ENCODE assay signal across 8 mouse cellular contexts in the genomic region with DNA sequence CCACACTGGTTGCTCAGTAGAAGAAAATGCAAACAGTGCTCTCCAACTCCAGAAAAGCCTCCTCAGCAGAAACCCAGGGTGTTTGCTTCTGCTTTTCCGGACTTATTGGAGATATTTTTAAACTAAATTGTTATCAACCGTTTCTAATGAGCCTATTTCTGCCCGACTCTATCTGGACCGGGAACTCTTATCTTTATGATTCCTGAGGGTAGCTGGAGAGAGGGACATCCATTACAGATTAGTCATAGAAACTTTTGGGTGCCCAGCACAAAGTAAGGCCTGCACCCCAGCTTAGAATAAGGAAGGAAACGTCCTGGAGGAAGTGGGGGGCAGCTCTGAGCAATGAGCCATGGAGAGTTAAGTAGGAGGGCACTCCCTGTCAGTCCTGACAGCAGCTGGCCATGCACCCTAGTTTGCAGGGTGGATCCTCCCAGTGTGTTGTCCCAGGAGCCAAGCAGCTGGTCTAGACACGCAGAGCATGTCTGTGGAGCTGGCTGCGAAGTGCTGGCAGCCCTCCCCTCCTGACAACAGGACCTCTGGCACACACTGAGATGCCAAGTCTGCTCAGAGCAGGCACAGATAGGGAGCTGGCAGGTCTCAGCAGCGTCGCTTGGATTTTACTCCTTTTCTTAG. TPM values are rescaled to one million over a fixed set of nuclear protein-coding genes. Genes with fewer than 3 reads are reported as not detected.
A peak's percentile ranks its signal among the peaks of the same experiment; 100 is the strongest.
DNase-seq lines count a peak whose midpoint lies in the region; ATAC-seq and TF ChIP-seq lines count a peak whose summit lies in the region.

No protein-coding gene starts in this region.

- peaks cover 76% of the 10 kb centered on the region for H3K4me1 ChIP-seq in forebrain, embryonic 10.5 days
- H3K4me1 ChIP-seq in forebrain, embryonic 12.5 days, result peaks cover 34% of the 10 kb centered on the region
- peaks cover 16% of the 10 kb centered on the region for H3K4me1 ChIP-seq in midbrain, embryonic 16.5 days (ENCODE audit: control insufficient read depth, insufficient read depth, low read length)
- H3K4me1 ChIP-seq in midbrain, embryonic 15.5 days, result peaks cover 15% of the 10 kb centered on the region
- H3K4me1 ChIP-seq in heart, adult 2 months (ENCODE audit: control insufficient read depth, insufficient read depth, low read length), result peaks cover 25% of the 10 kb centered on the region
- H3K4me1 ChIP-seq in liver, embryonic 15.5 days (replicated peaks), result peaks cover 50% of the 10 kb centered on the region

- intact Hi-C loops in heart, adult 2 months (cut with DNase I), result loop anchor here (2.0 kb wide), 1 partner anchor 39 kb away; no protein-coding TSS in a partner anchor

- peak overlapping the region; percentile 51; the same call in 1 of the 2 replicates for H3K27ac ChIP-seq in forebrain, embryonic 10.5 days
- H3K27ac ChIP-seq in forebrain, embryonic 12.5 days, result no peak overlapping the region
- no peak overlapping the region for H3K27ac ChIP-seq in midbrain, embryonic 16.5 days (ENCODE audit: low read length)
- H3K27ac ChIP-seq in midbrain, embryonic 15.5 days, result no peak overlapping the region
- peak overlapping the region; percentile 3; the same call in 1 of the 2 replicates for H3K27ac ChIP-seq in heart, adult 2 months
- peak overlapping the region; percentile 57 for H3K27ac ChIP-seq in liver, embryonic 15.5 days (replicated peaks)

- H3K27me3 ChIP-seq in forebrain, embryonic 10.5 days (ENCODE audit: poor library complexity, severe bottlenecking), result peaks cover 43% of the 10 kb centered on the region
- peaks cover 49% of the 10 kb centered on the region for H3K27me3 ChIP-seq in forebrain, embryonic 12.5 days
- H3K27me3 ChIP-seq in midbrain, embryonic 16.5 days (ENCODE audit: control insufficient read depth, insufficient read depth, low read depth, low read length), result peaks cover 37% of the 10 kb centered on the region
- H3K27me3 ChIP-seq in midbrain, embryonic 15.5 days (replicated peaks), result peaks cover 25% of the 10 kb centered on the region
- peaks cover 3% of the 10 kb centered on the region; the same call in 1 of the 2 replicates for H3K27me3 ChIP-seq in heart, adult 2 months (ENCODE audit: control insufficient read depth, insufficient read depth, low read length)
- peaks cover 18% of the 10 kb centered on the region for H3K27me3 ChIP-seq in liver, embryonic 15.5 days

- H3K4me2 ChIP-seq in forebrain, embryonic 12.5 days, result no peak overlapping the region
- no peak overlapping the region for H3K4me2 ChIP-seq in midbrain, embryonic 16.5 days (ENCODE audit: low read length)
- H3K4me2 ChIP-seq in midbrain, embryonic 15.5 days, result no peak overlapping the region
- H3K4me2 ChIP-seq in liver, embryonic 15.5 days, result no peak overlapping the region

- WGBS in forebrain, embryonic 10.5 days, result 82% methylated on average over 9 of the region's 9 CpGs
- WGBS in forebrain, embryonic 12.5 days, result 75% methylated on average over 9 of the region's 9 CpGs
- WGBS in midbrain, embryonic 16.5 days, result 72% methylated on average over 9 of the region's 9 CpGs
- 72% methylated on average over 9 of the region's 9 CpGs for WGBS in midbrain, embryonic 15.5 days
- WGBS in heart, adult 2 months, result 14% methylated on average over 9 of the region's 9 CpGs
- 30% methylated on average over 9 of the region's 9 CpGs for WGBS in liver, embryonic 15.5 days (ENCODE audit: insufficient replicate concordance)

- no peaks in the 10 kb centered on the region for H3K9me3 ChIP-seq in forebrain, embryonic 10.5 days
- no peaks in the 10 kb centered on the region for H3K9me3 ChIP-seq in forebrain, embryonic 12.5 days
- H3K9me3 ChIP-seq in midbrain, embryonic 16.5 days (replicated peaks; ENCODE audit: control insufficient read depth, low read length, poor library complexity, severe bottlenecking), result no peaks in the 10 kb centered on the region
- H3K9me3 ChIP-seq in midbrain, embryonic 15.5 days, result no peaks in the 10 kb centered on the region
- no peaks in the 10 kb centered on the region for H3K9me3 ChIP-seq in liver, embryonic 15.5 days (replicated peaks)

- no peak for DNase-seq in forebrain, embryonic 10.5 days (ENCODE audit: extremely low spot score, low spot score)
- DNase-seq in heart, adult 2 months, result peak; percentile 68 to 83
- peak; percentile 33 for DNase-seq in urinary bladder, postnatal 25 days (ENCODE audit: low spot score)
- no peak for DNase-seq in cerebellum, adult 18-20 months

- H3K9ac ChIP-seq in forebrain, embryonic 12.5 days, result no peak overlapping the region
- no peak overlapping the region for H3K9ac ChIP-seq in midbrain, embryonic 16.5 days (ENCODE audit: low read depth, low read length)
- H3K9ac ChIP-seq in midbrain, embryonic 15.5 days, result no peak overlapping the region
- no peak overlapping the region for H3K9ac ChIP-seq in heart, adult 2 months (ENCODE audit: low read depth, low read length)
- no peak overlapping the region for H3K9ac ChIP-seq in liver, embryonic 15.5 days

- no peaks in the 10 kb centered on the region for H3K79me2 ChIP-seq in heart, adult 2 months (replicated peaks; ENCODE audit: control insufficient read depth, insufficient read depth, low read length)

- ATAC-seq in forebrain, embryonic 12.5 days (ENCODE audit: low FRiP score), result no peak
- peak; percentile 47; the same call in 1 of the 2 replicates for ATAC-seq in midbrain, embryonic 16.5 days
- ATAC-seq in midbrain, embryonic 15.5 days (replicated peaks), result no peak
- no peak for ATAC-seq in liver, embryonic 15.5 days (ENCODE audit: insufficient read depth)

- TF ChIP-seq CTCF in heart, adult 2 months (IDR thresholded peaks at IDR 0.05), result no peak

- TF ChIP-seq POLR2A in heart, adult 2 months (IDR thresholded peaks at IDR 0.05; ENCODE audit: insufficient read depth, low read depth, low read length), result peak; percentile 47; the same call in 1 of the 2 replicates

- H3K4me3 ChIP-seq in forebrain, embryonic 10.5 days, result no peak overlapping the region
- H3K4me3 ChIP-seq in forebrain, embryonic 12.5 days (replicated peaks), result no peak overlapping the region
- H3K4me3 ChIP-seq in midbrain, embryonic 16.5 days (ENCODE audit: low read depth, low read length), result no peak overlapping the region
- H3K4me3 ChIP-seq in midbrain, embryonic 15.5 days, result no peak overlapping the region
- H3K4me3 ChIP-seq in heart, adult 2 months, result no peak overlapping the region
- H3K4me3 ChIP-seq in liver, embryonic 15.5 days (replicated peaks), result no peak overlapping the region

- TF ChIP-seq EP300 in heart, adult 2 months (IDR thresholded peaks at IDR 0.05; ENCODE audit: insufficient read depth, low read depth, low read length), result peak; percentile 70

- H3K36me3 ChIP-seq in forebrain, embryonic 10.5 days (replicated peaks), result no peaks in the 10 kb centered on the region
- H3K36me3 ChIP-seq in forebrain, embryonic 12.5 days (replicated peaks), result no peaks in the 10 kb centered on the region
- no peaks in the 10 kb centered on the region for H3K36me3 ChIP-seq in midbrain, embryonic 16.5 days (ENCODE audit: control insufficient read depth, insufficient read depth, low read length)
- no peaks in the 10 kb centered on the region for H3K36me3 ChIP-seq in midbrain, embryonic 15.5 days (replicated peaks)
- no peaks in the 10 kb centered on the region for H3K36me3 ChIP-seq in heart, adult 2 months (ENCODE audit: control insufficient read depth, insufficient read depth, low read length)
- no peaks in the 10 kb centered on the region for H3K36me3 ChIP-seq in liver, embryonic 15.5 days (replicated peaks)

RNA-seq across cellular contexts. Expression of gene Tgfbi, which starts 4.2 kb away (rescaled TPM):
- 20.1 and 22.1 TPM in 2 replicates for polyA plus RNA-seq in forebrain, embryonic 10.5 days (2016; fragmentation: Nextera tagmentation; extraction: Ambion mirVana)
- polyA plus RNA-seq in forebrain, embryonic 12.5 days (2016; fragmentation: Nextera tagmentation; extraction: Ambion mirVana), result 21.4 and 24.0 TPM in 2 replicates
- 2.9 and 4.1 TPM in 2 replicates for polyA plus RNA-seq in midbrain, embryonic 16.5 days (2015; fragmentation: Nextera tagmentation; extraction: Ambion mirVana)
- 3.6 and 4.4 TPM in 2 replicates for polyA plus RNA-seq in midbrain, embryonic 15.5 days (2015; fragmentation: Nextera tagmentation; extraction: Ambion mirVana)
- total RNA-seq in heart, adult 2 months (2021), result 10 to 100 TPM; 19.7 to 20.9 TPM
- polyA plus RNA-seq in heart, adult 2 months (2012; rRNA removed), result 22.1 and 22.2 TPM in 2 replicates
- polyA plus RNA-seq in liver, embryonic 15.5 days (2015; fragmentation: Nextera tagmentation; extraction: Ambion mirVana), result 9.7 and 11.1 TPM in 2 replicates

Comparison
In these comparisons a context has a peak if more than half of its experiments do, and no peak if none do; other contexts are left out.
1. H3K27ac ChIP-seq: peak in forebrain, embryonic 10.5 days (single experiment), heart, adult 2 months (single experiment) and liver, embryonic 15.5 days (single experiment); none in forebrain, embryonic 12.5 days (single experiment), midbrain, embryonic 16.5 days (single experiment) and midbrain, embryonic 15.5 days (single experiment).
2. DNase-seq: peak in heart, adult 2 months (2 of 2) and urinary bladder, postnatal 25 days (single experiment); none in forebrain, embryonic 10.5 days (single experiment) and cerebellum, adult 18-20 months (0 of 2).